Mouse (Mus musculus): ENCODE measurements around the gene Isoc2a. TPM values are rescaled to one million over a fixed set of nuclear protein-coding genes. Genes with fewer than 3 reads are reported as not detected.

The Isoc2a gene
- polyA plus RNA-seq, 1 experiment from 2014 or later, result 0.82 TPM

DNA sequence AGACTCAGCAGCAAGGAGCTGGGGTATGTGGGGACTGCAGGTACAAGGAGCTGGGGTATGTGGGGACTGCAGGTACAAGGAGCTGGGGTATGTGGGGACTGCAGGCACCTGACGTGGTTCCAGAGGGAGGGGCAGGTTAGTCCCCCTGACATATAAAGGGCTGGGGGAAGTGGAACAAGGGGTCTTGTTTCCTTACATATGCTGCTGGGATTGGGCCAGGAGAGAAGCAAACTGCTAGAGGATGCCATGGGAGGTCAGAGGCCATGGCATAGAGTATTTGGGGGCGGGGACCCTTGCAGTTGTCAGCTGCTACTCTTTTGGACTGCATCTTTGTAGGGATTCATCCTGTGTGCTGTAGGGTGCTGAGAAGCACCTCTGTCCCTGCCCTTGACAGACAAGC is 40.5 kb downstream of the Isoc2a start:
- Histone ChIP-seq H3K9me3 (ENCODE audit: control insufficient read depth, low read length) (no peaks in the 10 kb centered on the region), H3K27me3 (ENCODE audit: control insufficient read depth, insufficient read depth, low read length) (no peaks in the 10 kb centered on the region), H3K4me3 (ENCODE audit: low read depth, low read length) (no peak overlapping the region), H3K4me1 (ENCODE audit: control insufficient read depth, insufficient read depth, low read length) (peaks cover 32% of the 10 kb centered on the region), H3K9ac (ENCODE audit: low read length) (0 out of 2 replicates have a peak overlapping the region, but pooled peaks have one; percentile 32), H3K27ac (ENCODE audit: low read depth, low read length) (no peak overlapping the region), H3K36me3 (ENCODE audit: control insufficient read depth, insufficient read depth, low read length) (peaks cover 20% of the 10 kb centered on the region), H3K4me2 (ENCODE audit: low read depth) (no peak overlapping the region)
- DNase-seq (ENCODE audit: low spot score) (no peak), ATAC-seq (ENCODE audit: insufficient read depth, low FRiP score, low TSS enrichment) (no peak)
- WGBS, result 94% methylated on average over 2 of the region's 2 CpGs

DNA sequence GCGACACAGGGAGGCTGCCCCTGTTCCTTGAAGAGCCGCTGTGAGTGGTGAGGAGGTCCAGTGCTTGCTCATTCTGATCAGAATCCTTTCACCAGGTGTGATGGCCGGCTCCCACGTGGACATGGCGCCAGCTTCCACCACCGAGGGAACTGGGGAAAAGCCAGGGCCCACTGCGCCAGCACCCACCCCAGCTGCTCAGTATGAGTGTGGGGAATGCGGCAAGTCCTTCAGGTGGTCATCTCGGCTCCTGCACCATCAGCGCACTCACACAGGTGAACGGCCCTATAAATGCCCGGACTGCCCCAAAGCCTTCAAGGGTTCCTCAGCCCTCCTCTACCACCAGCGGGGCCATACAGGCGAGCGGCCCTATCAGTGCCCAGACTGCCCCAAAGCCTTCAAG is 41.7 kb downstream of the Isoc2a start:
- no peak overlapping the region for H3K27ac ChIP-seq (ENCODE audit: low read depth, low read length)
- no peaks in the 10 kb centered on the region for H3K9me3 ChIP-seq (ENCODE audit: control insufficient read depth, low read length)
- WGBS, result 93% methylated on average over 15 of the region's 15 CpGs
- peaks cover 41% of the 10 kb centered on the region for H3K4me1 ChIP-seq (ENCODE audit: control insufficient read depth, insufficient read depth, low read length)
- ATAC-seq (ENCODE audit: insufficient read depth, low FRiP score, low TSS enrichment) (no peak), DNase-seq (ENCODE audit: low spot score) (no peak)
- no peak overlapping the region for H3K4me2 ChIP-seq (ENCODE audit: low read depth)
- H3K9ac ChIP-seq (ENCODE audit: low read length), result no peak overlapping the region
- no peak overlapping the region for H3K4me3 ChIP-seq (ENCODE audit: low read depth, low read length)
- no peaks in the 10 kb centered on the region for H3K27me3 ChIP-seq (ENCODE audit: control insufficient read depth, insufficient read depth, low read length)
- peaks cover 20% of the 10 kb centered on the region for H3K36me3 ChIP-seq (ENCODE audit: control insufficient read depth, insufficient read depth, low read length)

DNA sequence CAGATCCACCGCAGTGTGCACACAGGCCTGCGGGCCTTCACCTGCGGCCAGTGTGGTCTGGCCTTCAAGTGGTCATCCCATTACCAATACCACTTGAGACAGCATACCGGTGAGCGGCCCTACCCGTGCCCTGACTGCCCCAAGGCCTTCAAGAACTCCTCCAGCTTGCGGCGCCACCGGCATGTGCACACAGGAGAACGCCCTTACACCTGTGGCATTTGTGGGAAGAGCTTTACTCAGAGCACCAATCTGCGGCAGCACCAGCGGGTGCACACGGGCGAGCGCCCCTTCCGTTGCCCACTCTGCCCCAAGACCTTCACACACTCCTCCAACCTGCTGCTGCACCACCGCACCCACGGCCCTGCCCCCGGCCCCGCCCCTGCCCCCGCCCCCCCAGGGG is 42.1 kb downstream of the Isoc2a start:
- 93% methylated on average over 19 of the region's 21 CpGs for WGBS
- H3K27me3 ChIP-seq (ENCODE audit: control insufficient read depth, insufficient read depth, low read length), result no peaks in the 10 kb centered on the region
- H3K4me1 ChIP-seq (ENCODE audit: control insufficient read depth, insufficient read depth, low read length), result peaks cover 45% of the 10 kb centered on the region
- no peak overlapping the region; the same call in 1 of the 2 replicates for H3K9ac ChIP-seq (ENCODE audit: low read length)
- no peak overlapping the region for H3K4me2 ChIP-seq (ENCODE audit: low read depth)
- no peak overlapping the region for H3K4me3 ChIP-seq (ENCODE audit: low read depth, low read length)
- H3K36me3 ChIP-seq (ENCODE audit: control insufficient read depth, insufficient read depth, low read length), result peaks cover 20% of the 10 kb centered on the region
- DNase-seq (ENCODE audit: low spot score) (no peak), ATAC-seq (ENCODE audit: insufficient read depth, low FRiP score, low TSS enrichment) (no peak)
- H3K27ac ChIP-seq (ENCODE audit: low read depth, low read length), result no peak overlapping the region
- H3K9me3 ChIP-seq (ENCODE audit: control insufficient read depth, low read length), result no peaks in the 10 kb centered on the region

DNA sequence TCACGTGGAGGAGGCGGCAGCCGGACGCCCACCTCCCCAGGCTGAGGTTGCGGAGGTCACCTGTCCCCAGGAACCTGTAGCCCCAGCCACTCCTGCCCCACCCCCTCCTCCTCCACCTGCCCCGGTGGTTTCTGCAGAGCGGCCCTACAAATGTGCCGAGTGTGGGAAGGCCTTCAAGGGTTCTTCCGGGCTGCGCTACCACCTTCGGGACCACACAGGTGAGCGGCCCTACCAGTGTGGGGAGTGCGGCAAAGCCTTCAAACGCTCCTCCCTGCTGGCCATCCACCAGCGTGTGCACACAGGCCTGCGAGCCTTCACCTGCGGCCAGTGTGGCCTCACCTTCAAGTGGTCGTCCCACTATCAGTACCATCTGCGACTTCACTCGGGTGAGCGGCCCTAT is 43.0 kb downstream of the Isoc2a start:
- Histone ChIP-seq H3K4me3 (ENCODE audit: low read depth, low read length) (no peak overlapping the region), H3K9ac (ENCODE audit: low read length) (no peak overlapping the region), H3K27ac (ENCODE audit: low read depth, low read length) (no peak overlapping the region), H3K9me3 (ENCODE audit: control insufficient read depth, low read length) (no peaks in the 10 kb centered on the region), H3K4me2 (ENCODE audit: low read depth) (no peak overlapping the region), H3K27me3 (ENCODE audit: control insufficient read depth, insufficient read depth, low read length) (no peaks in the 10 kb centered on the region), H3K36me3 (ENCODE audit: control insufficient read depth, insufficient read depth, low read length) (peaks cover 20% of the 10 kb centered on the region), H3K4me1 (ENCODE audit: control insufficient read depth, insufficient read depth, low read length) (peaks cover 45% of the 10 kb centered on the region)
- ATAC-seq (ENCODE audit: insufficient read depth, low FRiP score, low TSS enrichment), result no peak
- DNase-seq (ENCODE audit: low spot score), result no peak
- WGBS, result 89% methylated on average over 21 of the region's 21 CpGs

DNA sequence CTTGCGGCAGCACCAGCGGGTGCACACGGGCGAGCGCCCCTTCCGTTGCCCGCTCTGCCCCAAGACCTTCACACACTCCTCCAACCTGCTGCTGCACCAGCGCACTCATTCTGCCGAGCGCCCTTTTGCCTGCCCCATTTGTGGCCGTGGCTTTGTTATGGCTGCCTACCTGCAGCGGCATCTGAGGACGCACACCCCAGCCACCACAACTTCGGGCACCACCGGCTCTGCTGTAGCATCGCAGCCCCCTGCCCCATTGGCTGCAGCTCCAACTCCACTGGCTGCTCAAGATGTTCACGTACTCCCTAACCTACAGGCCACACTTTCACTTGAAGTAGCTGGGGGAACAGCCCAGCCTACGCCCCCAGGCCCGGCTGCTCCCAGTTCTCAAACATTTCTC is 43.5 kb downstream of the Isoc2a start:
- H3K36me3 ChIP-seq (ENCODE audit: control insufficient read depth, insufficient read depth, low read length), result peaks cover 20% of the 10 kb centered on the region
- no peak overlapping the region for H3K9ac ChIP-seq (ENCODE audit: low read length)
- peaks cover 45% of the 10 kb centered on the region for H3K4me1 ChIP-seq (ENCODE audit: control insufficient read depth, insufficient read depth, low read length)
- ATAC-seq (ENCODE audit: insufficient read depth, low FRiP score, low TSS enrichment) (no peak), DNase-seq (ENCODE audit: low spot score) (no peak)
- H3K4me2 ChIP-seq (ENCODE audit: low read depth), result no peak overlapping the region
- H3K27me3 ChIP-seq (ENCODE audit: control insufficient read depth, insufficient read depth, low read length), result no peaks in the 10 kb centered on the region
- H3K27ac ChIP-seq (ENCODE audit: low read depth, low read length), result 0 out of 2 replicates have a peak overlapping the region, but pooled peaks have one; percentile 34
- 87% methylated on average over 19 of the region's 19 CpGs for WGBS
- H3K4me3 ChIP-seq (ENCODE audit: low read depth, low read length), result no peak overlapping the region
- H3K9me3 ChIP-seq (ENCODE audit: control insufficient read depth, low read length), result no peaks in the 10 kb centered on the region

DNA sequence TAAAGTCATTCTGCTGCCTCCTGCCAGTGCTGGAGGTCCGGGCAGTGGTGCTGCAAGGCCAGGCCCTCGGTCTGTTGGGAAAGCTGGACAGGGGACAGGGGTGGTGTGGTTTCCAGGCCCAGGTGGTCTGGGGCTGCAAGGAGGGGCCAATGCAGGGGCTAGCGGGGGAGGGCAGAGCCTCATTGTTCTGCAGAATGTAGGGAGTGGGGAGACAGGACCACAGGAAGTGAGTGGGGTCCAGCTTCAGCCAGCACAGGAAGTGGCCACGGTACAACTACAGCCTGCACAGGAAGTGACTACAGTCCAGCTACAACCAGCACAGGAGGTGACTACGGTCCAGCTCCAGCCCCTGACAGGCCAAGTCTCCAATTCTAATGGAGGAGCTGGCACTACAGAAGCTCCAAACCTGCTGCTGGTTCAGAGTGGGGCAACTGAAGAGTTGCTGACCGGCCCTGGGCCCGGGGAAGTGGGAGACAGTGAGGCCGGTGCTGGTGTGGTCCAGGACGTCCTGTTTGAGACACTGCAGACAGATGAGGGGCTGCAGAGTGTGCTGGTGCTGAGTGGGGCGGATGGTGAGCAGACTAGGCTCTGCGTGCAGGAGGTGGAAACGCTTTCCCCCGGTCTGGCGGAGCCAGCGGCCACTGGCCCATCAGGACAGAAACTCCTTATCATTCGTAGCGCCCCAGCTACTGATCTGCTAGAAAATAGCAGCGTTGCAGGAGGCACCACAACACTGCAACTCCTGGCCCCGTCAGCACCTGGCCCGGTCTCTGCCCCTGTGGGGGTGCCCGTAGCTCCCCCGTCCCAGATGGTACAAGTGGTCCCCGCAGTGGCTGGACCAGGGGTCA is 44.2 kb downstream of the Isoc2a start:
- 66% methylated on average over 23 of the region's 23 CpGs for WGBS
- DNase-seq (ENCODE audit: low spot score) (no peak), ATAC-seq (ENCODE audit: insufficient read depth, low FRiP score, low TSS enrichment) (no peak)
- H3K36me3 ChIP-seq (ENCODE audit: control insufficient read depth, insufficient read depth, low read length), result peaks cover 20% of the 10 kb centered on the region
- H3K27ac ChIP-seq (ENCODE audit: low read depth, low read length), result peak overlapping the region; percentile 95
- no peaks in the 10 kb centered on the region for H3K27me3 ChIP-seq (ENCODE audit: control insufficient read depth, insufficient read depth, low read length)
- H3K4me1 ChIP-seq (ENCODE audit: control insufficient read depth, insufficient read depth, low read length), result peaks cover 45% of the 10 kb centered on the region
- H3K9me3 ChIP-seq (ENCODE audit: control insufficient read depth, low read length), result no peaks in the 10 kb centered on the region
- no peak overlapping the region for H3K4me3 ChIP-seq (ENCODE audit: low read depth, low read length)
- no peak overlapping the region for H3K4me2 ChIP-seq (ENCODE audit: low read depth)
- H3K9ac ChIP-seq (ENCODE audit: low read length), result peak overlapping the region; percentile 39; the same call in 1 of the 2 replicates

DNA sequence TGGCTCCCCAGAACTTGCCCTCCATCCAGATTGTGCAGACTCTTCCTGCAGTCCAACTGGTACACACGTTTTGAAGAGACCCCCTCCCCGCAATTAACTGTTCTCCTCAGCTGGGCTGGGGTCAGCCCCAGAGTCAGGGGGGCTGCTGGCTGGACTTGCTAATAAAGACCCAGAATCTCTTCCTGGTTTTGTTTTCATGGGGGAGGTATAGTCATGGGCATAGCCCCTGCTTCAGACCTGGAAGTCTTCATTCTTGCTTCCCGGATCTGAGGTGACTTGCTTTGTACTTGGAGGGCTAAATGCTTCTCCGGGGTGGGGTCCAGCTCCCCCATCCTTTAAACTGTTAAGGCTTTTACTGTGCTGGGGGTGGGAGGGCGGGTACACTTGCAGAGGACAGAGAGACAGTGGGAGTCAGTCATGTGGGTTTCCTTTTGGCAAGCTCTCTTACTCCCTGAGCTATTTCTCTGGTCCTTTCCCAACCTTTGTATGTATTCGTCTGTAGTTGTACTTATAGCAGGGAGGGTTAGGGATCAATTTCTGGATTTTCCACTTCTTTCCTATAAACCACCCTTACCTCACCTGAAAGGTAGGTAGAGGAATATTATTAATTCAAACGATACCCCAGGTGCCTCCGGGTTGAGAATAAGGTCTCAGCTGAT is 45.0 kb downstream of the Isoc2a start, which contains the start of gene Nat14:
Nat14 (plus strand) TSS at position 205 of the 659 bp plus-strand sequence.
- 40% methylated on average over 8 of the region's 8 CpGs for WGBS
- peak within 1 kb of the TSS; percentile 94 for H3K4me2 ChIP-seq (ENCODE audit: low read depth)
- H3K4me1 ChIP-seq (ENCODE audit: control insufficient read depth, insufficient read depth, low read length), result peaks cover 44% of the 10 kb centered on the region
- ATAC-seq (ENCODE audit: insufficient read depth, low FRiP score, low TSS enrichment) (no peak), DNase-seq (ENCODE audit: low spot score) (no peak)
- no peaks in the 10 kb centered on the region for H3K9me3 ChIP-seq (ENCODE audit: control insufficient read depth, low read length)
- peak within 1 kb of the TSS; percentile 54 for H3K9ac ChIP-seq (ENCODE audit: low read length)
- no peaks in the 10 kb centered on the region for H3K27me3 ChIP-seq (ENCODE audit: control insufficient read depth, insufficient read depth, low read length)
- H3K4me3 ChIP-seq (ENCODE audit: low read depth, low read length), result peak within 1 kb of the TSS; percentile 37
- H3K36me3 ChIP-seq (ENCODE audit: control insufficient read depth, insufficient read depth, low read length), result peaks cover 20% of the 10 kb centered on the region
- H3K27ac ChIP-seq (ENCODE audit: low read depth, low read length), result peak within 1 kb of the TSS; percentile 95

DNA sequence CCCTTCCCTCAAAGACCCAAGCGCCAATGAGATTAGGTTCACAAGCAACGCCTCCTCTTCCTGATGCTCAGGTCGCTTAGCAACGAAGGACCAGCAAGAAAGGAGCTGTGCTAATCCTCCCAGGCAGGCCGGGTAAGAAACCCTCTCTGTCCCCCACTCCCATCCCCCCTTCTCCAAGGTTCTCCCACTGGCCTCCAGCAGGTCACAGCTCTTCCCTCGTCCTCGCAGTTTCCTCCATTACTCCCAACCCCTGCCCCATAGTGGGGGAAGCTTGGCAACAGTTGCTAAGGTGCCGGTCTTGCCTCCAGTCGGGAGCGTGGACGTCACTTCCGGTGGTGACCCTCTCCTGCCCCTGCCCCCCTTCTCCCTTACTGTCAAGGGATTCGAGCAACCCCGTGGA is 45.6 kb downstream of the Isoc2a start:
- WGBS, result under 1% methylated on average over 14 of the region's 14 CpGs
- H3K9ac ChIP-seq (ENCODE audit: low read length), result peak overlapping the region; percentile 54
- no peaks in the 10 kb centered on the region for H3K9me3 ChIP-seq (ENCODE audit: control insufficient read depth, low read length)
- DNase-seq (ENCODE audit: low spot score) (peak; percentile 89), ATAC-seq (ENCODE audit: insufficient read depth, low FRiP score, low TSS enrichment) (peak; percentile 85)
- peak overlapping the region; percentile 94 for H3K4me2 ChIP-seq (ENCODE audit: low read depth)
- H3K27ac ChIP-seq (ENCODE audit: low read depth, low read length), result peak overlapping the region; percentile 95
- H3K4me1 ChIP-seq (ENCODE audit: control insufficient read depth, insufficient read depth, low read length), result peaks cover 43% of the 10 kb centered on the region
- H3K36me3 ChIP-seq (ENCODE audit: control insufficient read depth, insufficient read depth, low read length), result peaks cover 20% of the 10 kb centered on the region
- peak overlapping the region; percentile 37 for H3K4me3 ChIP-seq (ENCODE audit: low read depth, low read length)
- H3K27me3 ChIP-seq (ENCODE audit: control insufficient read depth, insufficient read depth, low read length), result no peaks in the 10 kb centered on the region

All from neural tube, embryonic 11.5 days (tissue).